Mouse (Mus musculus): ENCODE measurements around the gene Zfp367.

Zfp367 gene

DNA sequence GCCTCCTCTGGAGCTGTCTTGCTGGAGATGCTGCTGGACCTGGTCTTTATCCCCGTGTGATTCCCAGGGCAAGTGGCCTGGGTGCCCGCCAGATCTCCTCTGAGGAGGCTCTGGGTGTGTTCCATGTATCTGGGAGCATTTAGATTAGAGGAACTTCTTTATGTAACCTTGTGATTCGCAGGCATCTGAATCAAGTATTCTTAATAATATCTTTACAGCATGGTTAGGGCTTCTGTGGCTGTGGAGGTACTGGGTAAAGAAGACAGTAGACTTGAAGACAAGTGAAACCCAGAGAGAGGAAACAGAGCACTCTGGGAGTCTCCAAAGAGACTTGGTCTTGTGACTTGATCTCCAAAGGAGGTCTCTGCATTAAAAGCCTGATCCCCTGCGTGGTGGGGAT lies 63.9 kb downstream of the Zfp367 start, which contains the start of gene Hsd17b3:
Gene Hsd17b3, minus strand, starts transcription at position 101 of the 400 bp plus-strand sequence.
- DNase-seq, result no peak

DNA sequence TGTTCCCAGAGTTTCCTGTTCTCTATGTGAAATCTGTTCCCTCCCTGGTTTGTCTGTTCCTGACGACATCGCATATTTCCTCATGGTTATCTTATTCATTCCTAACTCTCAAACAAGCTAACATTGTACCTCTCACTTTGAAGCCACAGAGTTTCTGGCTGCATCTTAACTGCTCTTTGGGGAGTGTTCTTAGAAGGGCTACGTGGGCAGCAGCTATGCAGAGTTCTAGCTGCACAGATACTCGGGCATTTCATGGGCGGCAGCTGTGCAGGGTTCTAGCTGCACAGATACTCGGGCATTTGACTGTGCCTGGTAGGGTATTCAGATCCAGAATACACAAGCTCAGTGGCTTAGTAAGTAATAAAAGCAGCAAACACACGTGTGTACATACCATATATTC lies 64.9 kb downstream of the Zfp367 start:
- DNase-seq, result no peak

DNA sequence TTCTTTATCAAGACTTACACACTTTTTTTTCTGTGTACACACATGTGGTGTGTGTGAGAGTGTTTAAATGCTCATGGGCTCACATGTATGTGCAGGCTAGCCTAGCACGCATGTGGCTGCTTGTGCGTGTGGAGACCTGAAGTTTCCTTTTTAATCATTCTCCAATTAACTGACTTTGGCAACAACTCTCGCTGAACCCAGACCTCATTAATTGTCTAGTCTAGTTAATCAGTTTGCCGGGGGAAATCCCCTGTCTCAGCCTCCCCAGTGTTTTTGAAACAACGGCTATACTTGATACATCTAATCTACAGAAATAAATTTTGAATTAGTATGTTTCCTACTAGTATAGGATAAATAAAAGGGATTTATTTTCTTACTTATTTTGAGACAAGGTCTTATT lies 67.0 kb downstream of the Zfp367 start:
- no peak for DNase-seq

DNA sequence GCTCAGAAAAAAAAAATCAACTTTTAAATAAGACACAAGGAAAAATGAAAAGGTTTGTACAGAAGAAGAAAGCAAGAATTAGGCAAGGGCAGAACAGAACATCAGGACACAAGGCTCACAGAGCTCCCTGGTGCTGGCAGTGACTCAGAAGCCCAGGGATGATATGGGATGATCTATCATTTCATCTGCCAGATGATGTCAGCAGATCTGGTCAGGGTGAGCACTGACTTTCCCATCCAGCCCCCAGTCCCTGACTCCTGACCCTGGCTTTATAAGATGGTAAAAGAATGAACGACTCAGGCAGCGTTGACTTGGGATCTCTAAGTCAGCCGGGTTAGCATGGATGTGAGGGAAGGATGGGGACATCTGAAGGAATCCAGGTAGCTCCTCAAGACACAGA lies 69.7 kb downstream of the Zfp367 start:
- DNase-seq, result no peak
